Mouse (Mus musculus) heart, embryonic 12.5 days (tissue): ENCODE data around the gene Tom1l2. TPM values are rescaled to one million over a fixed set of nuclear protein-coding genes. Genes with fewer than 3 reads are reported as not detected.
A peak's percentile ranks its signal among the peaks of the same experiment; 100 is the strongest.

Source experiments
- ATAC-seq: fragments of 200-750 bp; cut with Nextera tagmentation; 2 replicates; pipeline ENCODE4 v1.8.0; 2017; ENCODE audit warnings: moderate TSS enrichment, moderate library complexity; ENCODE audit not compliant: insufficient number of reproducible peaks, low FRiP score
- H3K27ac ChIP-seq: fragments of 300-500 bp; sonication (generic); 2 replicates; pipeline ENCODE4 v1.5.1; 2016; ENCODE audit warnings: mild to moderate bottlenecking, moderate library complexity; ENCODE audit not compliant: poor library complexity, severe bottlenecking
- H3K27me3 ChIP-seq: fragments of 300-500 bp; sonication (generic); replicated peaks from 2 replicates; pipeline ENCODE4 v1.6.1; 2016; ENCODE audit warnings: mild to moderate bottlenecking, moderate library complexity
- H3K36me3 ChIP-seq: fragments of 300-500 bp; sonication (generic); 2 replicates; pipeline ENCODE4 v1.6.1; 2016; ENCODE audit warnings: mild to moderate bottlenecking, moderate library complexity
- H3K4me1 ChIP-seq: fragments of 300-500 bp; sonication (generic); replicated peaks from 2 replicates; pipeline ENCODE4 v1.6.1; 2016; ENCODE audit warnings: mild to moderate bottlenecking
- H3K4me2 ChIP-seq: fragments of 300-500 bp; sonication (generic); 2 replicates; pipeline ENCODE4 v1.6.1; 2016; ENCODE audit warnings: mild to moderate bottlenecking, moderate library complexity
- H3K4me3 ChIP-seq: fragments of 300-500 bp; sonication (generic); 2 replicates; pipeline ENCODE4 v1.5.1; 2016; ENCODE audit warnings: mild to moderate bottlenecking
- H3K9ac ChIP-seq: fragments of 300-500 bp; sonication (generic); 2 replicates; pipeline ENCODE4 v1.6.1; 2016; ENCODE audit warnings: mild to moderate bottlenecking, moderate library complexity
- H3K9me3 ChIP-seq: fragments of 300-500 bp; sonication (generic); replicated peaks from 2 replicates; pipeline ENCODE4 v1.6.1; 2016; ENCODE audit warnings: mild to moderate bottlenecking, moderate library complexity
- WGBS: fragments of 180-500 bp; shearing (Covaris S2); methylation state at CpG from one replicate; pipeline ENCODE4 v1.1.7; 2016; 5-methylcytosine and 5-hydroxymethylcytosine counted together
- polyA plus RNA-seq: library from polyadenylated mRNA; unstranded; fragments of >200 nt; fragmentation: Nextera tagmentation; extraction: Ambion mirVana; gene quantifications from 2 replicates; pipeline ENCODE4 v1.2.1, GENCODE M21; 2016

Gene Tom1l2
- polyA plus RNA-seq, 1 experiment from 2014 or later: 32.1 TPM

DNA sequence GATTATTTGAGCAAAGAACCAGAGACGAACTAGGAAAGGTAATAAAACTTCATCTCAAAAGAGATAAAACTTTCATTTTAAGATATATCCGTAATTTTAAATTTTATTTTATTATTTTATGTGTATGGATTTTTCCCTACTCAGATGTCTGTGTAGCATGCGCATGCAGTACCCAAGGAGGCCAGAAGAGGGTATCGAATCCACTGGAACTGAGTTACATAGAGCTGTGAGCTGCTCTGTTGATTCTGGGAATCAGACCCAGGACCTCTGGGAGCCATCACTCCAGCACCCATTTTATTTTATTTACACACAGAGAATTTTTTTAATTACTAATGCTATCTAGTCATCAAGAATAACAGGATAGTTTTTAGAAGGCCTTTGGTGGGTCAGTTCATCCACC, 45.9 kb downstream of the Tom1l2 start:
- H3K27me3 ChIP-seq: no peaks in the 10 kb centered on the region
- no peak overlapping the region for H3K4me3 ChIP-seq
- H3K4me1 ChIP-seq: peaks cover 45% of the 10 kb centered on the region
- H3K36me3 ChIP-seq: no peaks in the 10 kb centered on the region; the same call in 1 of the 2 replicates
- no peak overlapping the region for H3K27ac ChIP-seq
- ATAC-seq: no peak
- no peak overlapping the region for H3K4me2 ChIP-seq
- WGBS: 67% methylated on average over 4 of the region's 4 CpGs
- H3K9ac ChIP-seq: no peak overlapping the region
- H3K9me3 ChIP-seq: 0 out of 2 replicates have a peak, but pooled peaks cover 4% of the 10 kb centered on the region

DNA sequence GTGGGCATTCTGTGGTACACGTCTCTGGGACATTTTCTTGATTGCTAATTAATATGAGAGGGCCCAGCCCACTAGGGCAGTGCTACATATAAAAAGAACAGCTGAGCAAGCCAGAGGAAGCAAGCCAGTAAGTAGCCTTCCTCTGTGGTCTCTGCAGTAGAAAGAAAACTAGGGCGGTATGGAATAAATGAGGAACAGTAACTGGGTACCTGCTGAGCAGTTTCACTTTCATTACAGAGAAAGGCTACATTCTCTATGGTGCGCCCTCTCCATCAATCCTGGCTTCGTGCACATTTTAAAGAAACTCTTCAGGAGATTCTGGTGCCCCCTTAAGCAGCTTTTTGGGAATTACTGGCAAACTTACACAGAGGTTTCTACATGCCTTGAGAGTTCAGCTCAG, 47.1 kb downstream of the Tom1l2 start:
- Histone ChIP-seq H3K4me3 (no peak overlapping the region), H3K9me3 (0 out of 2 replicates have a peak, but pooled peaks cover 4% of the 10 kb centered on the region), H3K4me1 (peaks cover 42% of the 10 kb centered on the region), H3K27me3 (no peaks in the 10 kb centered on the region), H3K9ac (no peak overlapping the region), H3K36me3 (no peaks in the 10 kb centered on the region; the same call in 1 of the 2 replicates), H3K27ac (no peak overlapping the region), H3K4me2 (no peak overlapping the region)
- no peak for ATAC-seq
- 65% methylated on average over 4 of the region's 4 CpGs for WGBS

DNA sequence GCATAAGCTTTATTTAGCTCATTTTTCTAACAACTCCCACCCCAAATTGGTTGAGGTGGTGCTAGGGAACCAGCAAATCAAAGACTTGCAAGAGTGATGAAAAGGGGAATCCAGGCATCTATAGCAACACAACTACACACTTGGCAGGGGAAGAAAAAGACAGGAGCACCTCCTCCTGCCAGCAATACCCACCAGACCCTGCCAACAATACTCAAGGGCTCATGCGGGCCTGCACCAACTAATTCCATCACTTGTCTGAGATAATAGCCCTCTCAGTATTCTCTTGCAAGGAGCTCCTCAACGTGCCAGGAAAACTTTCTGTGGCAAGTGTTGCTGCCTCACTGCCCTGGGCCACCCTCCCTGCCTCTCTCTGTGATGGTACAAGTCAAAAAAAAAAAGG, 49.2 kb downstream of the Tom1l2 start:
- Histone ChIP-seq H3K9ac (no peak overlapping the region), H3K9me3 (0 out of 2 replicates have a peak, but pooled peaks cover 4% of the 10 kb centered on the region), H3K4me1 (peaks cover 36% of the 10 kb centered on the region), H3K36me3 (no peaks in the 10 kb centered on the region; the same call in 1 of the 2 replicates), H3K27me3 (no peaks in the 10 kb centered on the region), H3K27ac (no peak overlapping the region), H3K4me3 (no peak overlapping the region), H3K4me2 (no peak overlapping the region)
- WGBS: 69% methylated on average over 2 of the region's 2 CpGs
- no peak for ATAC-seq

DNA sequence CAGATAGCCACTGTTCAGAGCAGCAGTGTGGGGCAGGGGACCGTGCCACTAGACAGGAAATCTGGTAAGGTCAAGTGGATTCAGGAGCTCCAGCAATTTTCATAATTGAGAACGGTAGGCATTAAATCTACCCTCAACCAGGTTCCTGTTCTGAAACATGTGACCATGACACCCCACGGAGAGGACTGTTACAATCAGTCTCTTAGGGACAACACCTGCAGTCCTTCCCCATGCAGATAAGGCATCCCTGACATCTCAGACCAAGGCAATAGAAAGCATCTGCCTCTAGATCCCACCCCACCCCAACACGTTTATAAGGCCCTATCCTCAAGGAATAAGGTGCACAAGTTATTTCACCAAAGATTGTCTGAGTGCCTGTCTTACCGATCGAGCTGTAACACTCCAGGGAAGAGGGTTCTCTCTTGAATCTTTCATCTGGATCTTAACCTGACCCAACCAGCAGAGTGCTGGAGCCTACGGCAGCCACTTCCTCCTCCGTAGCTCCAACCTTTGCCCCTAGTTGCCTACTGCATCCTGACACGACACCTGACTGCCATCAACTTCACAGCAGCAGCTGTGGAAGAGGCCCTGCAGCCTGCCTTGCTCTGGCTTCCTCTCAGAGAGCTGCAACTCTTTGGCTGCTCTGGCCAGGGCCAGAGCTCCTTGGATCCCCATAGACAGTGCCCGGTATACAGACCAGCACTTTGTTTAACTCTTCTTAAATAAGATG, 50.2 kb downstream of the Tom1l2 start:
- 62% methylated on average over 10 of the region's 10 CpGs for WGBS
- H3K9me3 ChIP-seq: 0 out of 2 replicates have a peak, but pooled peaks cover 3% of the 10 kb centered on the region
- no peak overlapping the region for H3K4me2 ChIP-seq
- H3K27me3 ChIP-seq: no peaks in the 10 kb centered on the region
- peak overlapping the region; percentile 60; the same call in 1 of the 2 replicates for H3K27ac ChIP-seq
- ATAC-seq: no peak
- no peak overlapping the region for H3K4me3 ChIP-seq
- H3K9ac ChIP-seq: peak overlapping the region; percentile 44; the same call in 1 of the 2 replicates
- H3K4me1 ChIP-seq: peaks cover 26% of the 10 kb centered on the region
- no peaks in the 10 kb centered on the region; the same call in 1 of the 2 replicates for H3K36me3 ChIP-seq

DNA sequence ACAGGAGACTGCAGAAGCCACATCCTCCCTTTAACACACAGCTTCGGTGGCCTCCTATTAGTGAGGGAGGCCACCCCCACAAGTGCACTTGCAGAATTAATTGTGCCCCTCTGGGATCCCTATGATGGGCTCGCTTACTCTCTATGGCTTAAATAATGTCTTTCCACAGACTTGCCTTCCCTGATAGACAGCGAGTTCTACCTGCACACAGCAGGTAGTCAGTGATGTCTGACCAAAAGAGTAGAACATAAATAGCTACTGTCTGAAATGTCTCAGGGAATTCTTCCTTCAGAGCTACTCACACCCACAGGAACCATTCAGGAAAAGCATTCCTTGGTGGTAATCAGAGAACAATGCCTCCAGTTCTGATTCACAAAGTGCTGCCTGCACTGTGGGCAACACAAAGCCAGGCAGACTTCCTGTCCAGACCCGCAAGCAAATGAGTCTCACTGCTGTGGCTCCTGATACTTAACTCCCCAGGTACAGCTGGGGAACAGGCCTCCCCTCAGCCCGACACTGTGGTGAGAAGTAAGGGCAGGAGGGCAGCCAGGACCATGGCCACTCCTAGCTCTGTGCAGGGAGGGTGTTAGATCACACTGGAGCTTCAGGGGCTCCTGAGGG, 51.0 kb downstream of the Tom1l2 start:
- H3K27me3 ChIP-seq: no peaks in the 10 kb centered on the region

DNA sequence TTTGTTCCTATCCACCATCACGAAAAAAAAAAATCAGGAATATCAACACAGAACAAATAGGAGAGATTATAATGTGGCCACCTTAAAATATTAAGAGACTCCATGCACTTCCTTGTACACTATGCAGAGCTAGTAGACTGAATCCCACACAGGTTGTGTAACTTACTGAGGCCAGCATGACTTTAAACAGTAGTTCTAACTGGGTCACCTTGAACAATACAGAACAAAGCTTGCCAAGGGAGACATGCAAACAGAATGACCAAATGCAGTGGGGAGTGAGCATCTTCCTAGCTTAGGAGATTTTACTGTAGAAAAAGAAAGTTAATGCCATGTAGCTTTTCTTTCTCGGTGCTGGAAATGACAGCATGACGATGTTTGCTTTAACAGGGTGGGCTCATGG, 52.4 kb downstream of the Tom1l2 start:
- no peak for ATAC-seq
- 83% methylated on average over 3 of the region's 3 CpGs for WGBS
- no peak overlapping the region for H3K27ac ChIP-seq

More for the DNA sequence above, 51.0 kb downstream of the Tom1l2 start:
- no peak overlapping the region for H3K4me2 ChIP-seq
- peak overlapping the region; percentile 44 for H3K9ac ChIP-seq
- no peak overlapping the region for H3K4me3 ChIP-seq
- 52% methylated on average over 5 of the region's 5 CpGs for WGBS
- H3K9me3 ChIP-seq: no peaks in the 10 kb centered on the region
- H3K27ac ChIP-seq: peak overlapping the region; percentile 60
- 0 out of 2 replicates have a peak, but pooled peaks have one; percentile 18 for ATAC-seq
- H3K36me3 ChIP-seq: no peaks in the 10 kb centered on the region
- peaks cover 22% of the 10 kb centered on the region for H3K4me1 ChIP-seq

DNA sequence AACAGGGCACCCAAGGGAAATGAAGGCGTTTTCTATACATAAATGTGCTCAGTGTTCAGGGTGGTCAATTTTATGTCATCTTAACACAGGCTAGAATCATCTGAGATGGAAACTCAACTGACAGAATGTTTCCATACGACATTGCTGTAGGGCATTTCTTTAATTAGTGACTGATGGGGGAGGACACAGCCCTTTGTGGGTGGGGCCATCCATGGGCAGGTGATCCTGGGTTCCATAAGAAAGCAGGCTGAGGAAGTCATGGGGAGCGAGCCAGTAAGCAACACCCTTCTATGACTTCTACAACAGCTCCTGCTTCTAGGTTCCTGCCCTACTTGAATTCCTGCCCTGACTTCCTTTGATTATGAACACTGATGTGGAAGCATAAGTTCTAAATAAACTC, 54.9 kb downstream of the Tom1l2 start:
- WGBS: 81% methylated on average over 3 of the region's 3 CpGs
- no peaks in the 10 kb centered on the region for H3K27me3 ChIP-seq
- no peak for ATAC-seq
- H3K27ac ChIP-seq: no peak overlapping the region
- no peaks in the 10 kb centered on the region for H3K36me3 ChIP-seq
- no peaks in the 10 kb centered on the region for H3K9me3 ChIP-seq
- no peak overlapping the region for H3K9ac ChIP-seq
- no peak overlapping the region for H3K4me3 ChIP-seq
- H3K4me1 ChIP-seq: peaks cover 42% of the 10 kb centered on the region
- no peak overlapping the region for H3K4me2 ChIP-seq

More for the DNA sequence above, 52.4 kb downstream of the Tom1l2 start:
- H3K36me3 ChIP-seq: no peaks in the 10 kb centered on the region
- no peaks in the 10 kb centered on the region for H3K27me3 ChIP-seq
- peaks cover 25% of the 10 kb centered on the region for H3K4me1 ChIP-seq
- H3K9ac ChIP-seq: no peak overlapping the region
- no peak overlapping the region for H3K4me2 ChIP-seq
- no peaks in the 10 kb centered on the region for H3K9me3 ChIP-seq
- H3K4me3 ChIP-seq: no peak overlapping the region

DNA sequence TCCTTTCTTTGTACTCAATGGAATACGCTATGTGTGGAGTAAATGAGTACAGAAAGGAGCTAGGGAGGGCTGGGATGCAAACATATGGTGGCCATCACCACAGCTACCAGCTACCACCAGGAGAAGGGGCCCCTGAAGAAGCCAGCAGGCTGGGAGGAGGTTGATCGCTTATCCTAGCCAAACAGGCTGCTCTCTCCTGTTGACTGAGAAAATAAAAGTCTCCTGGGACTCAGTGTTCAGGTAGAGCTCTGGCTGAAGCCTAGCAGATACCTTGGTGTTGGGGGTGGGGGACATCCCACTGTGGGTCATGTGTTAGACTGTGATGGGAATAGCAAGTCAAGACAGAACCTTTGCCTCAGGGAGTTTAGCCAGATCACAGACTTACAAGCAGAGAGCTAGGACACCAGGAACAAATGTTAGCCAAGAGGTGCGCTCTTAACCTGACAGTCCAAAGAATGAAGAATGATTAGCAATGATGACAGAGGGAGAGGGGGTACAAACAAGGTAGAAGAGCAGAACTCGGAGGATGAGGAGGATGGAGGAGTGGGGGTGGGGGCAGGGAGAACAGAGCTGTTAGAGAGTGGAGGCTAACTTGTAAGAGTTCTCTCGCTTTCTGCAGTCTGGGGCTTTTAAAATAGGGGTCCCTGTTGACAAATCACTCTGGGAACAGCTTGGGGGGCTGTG, 57.9 kb downstream of the Tom1l2 start:
- Histone ChIP-seq H3K4me3 (no peak overlapping the region), H3K27me3 (no peaks in the 10 kb centered on the region), H3K4me2 (no peak overlapping the region), H3K4me1 (peaks cover 36% of the 10 kb centered on the region), H3K27ac (no peak overlapping the region), H3K36me3 (no peaks in the 10 kb centered on the region), H3K9ac (no peak overlapping the region), H3K9me3 (no peaks in the 10 kb centered on the region)
- ATAC-seq: 0 out of 2 replicates have a peak, but pooled peaks have one; percentile 33
- WGBS: 54% methylated on average over 5 of the region's 5 CpGs

DNA sequence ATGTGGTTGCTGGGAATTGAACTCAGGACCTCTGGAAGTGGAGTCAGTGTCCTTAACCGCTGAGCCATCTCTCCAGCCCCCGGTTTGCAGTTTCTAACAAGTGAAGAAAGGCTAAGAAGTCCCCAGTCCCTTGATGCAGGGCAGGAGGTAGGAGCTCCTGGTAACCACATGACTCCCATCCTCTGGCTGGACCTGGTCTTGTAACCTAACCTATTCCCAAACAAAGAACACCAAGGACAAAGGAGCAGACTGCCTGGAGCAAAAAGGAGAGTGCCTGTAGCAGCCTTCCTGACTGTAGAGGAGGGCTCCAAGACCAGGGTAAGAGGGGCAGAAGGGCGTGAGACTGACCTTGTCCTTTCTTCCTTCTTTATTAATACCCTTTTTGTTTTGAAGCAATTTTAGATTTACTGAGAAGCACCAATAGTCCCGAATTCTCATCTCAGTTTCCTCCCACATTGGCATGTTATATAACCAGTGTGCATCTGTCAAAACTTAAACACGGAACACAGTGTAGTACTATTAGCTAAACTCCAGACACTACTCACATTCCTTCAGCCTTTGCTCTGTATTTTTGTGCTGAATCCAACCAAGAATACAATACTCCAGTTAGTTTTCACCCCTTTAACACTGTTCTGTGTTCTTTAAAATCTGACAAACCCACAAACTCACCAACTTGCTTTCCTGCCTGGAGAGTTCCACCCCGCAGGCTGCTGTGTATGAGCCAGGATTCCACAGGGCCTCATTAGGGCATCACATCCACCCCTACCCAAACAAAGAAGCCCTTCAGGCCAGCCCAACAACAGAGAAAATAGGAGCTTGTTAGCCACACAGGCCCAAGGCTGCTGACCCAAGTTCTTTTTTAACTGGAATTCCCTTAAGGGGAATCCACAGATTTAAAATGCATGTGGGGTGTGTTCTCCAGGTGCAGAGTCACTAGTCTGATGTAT, 58.7 kb downstream of the Tom1l2 start:
- H3K27me3 ChIP-seq: no peaks in the 10 kb centered on the region
- no peak overlapping the region for H3K4me3 ChIP-seq
- H3K36me3 ChIP-seq: no peaks in the 10 kb centered on the region
- no peak overlapping the region for H3K9ac ChIP-seq
- no peaks in the 10 kb centered on the region for H3K9me3 ChIP-seq
- no peak overlapping the region for H3K4me2 ChIP-seq
- H3K27ac ChIP-seq: no peak overlapping the region
- 77% methylated on average over 6 of the region's 6 CpGs for WGBS
- H3K4me1 ChIP-seq: peaks cover 36% of the 10 kb centered on the region
- no peak for ATAC-seq

DNA sequence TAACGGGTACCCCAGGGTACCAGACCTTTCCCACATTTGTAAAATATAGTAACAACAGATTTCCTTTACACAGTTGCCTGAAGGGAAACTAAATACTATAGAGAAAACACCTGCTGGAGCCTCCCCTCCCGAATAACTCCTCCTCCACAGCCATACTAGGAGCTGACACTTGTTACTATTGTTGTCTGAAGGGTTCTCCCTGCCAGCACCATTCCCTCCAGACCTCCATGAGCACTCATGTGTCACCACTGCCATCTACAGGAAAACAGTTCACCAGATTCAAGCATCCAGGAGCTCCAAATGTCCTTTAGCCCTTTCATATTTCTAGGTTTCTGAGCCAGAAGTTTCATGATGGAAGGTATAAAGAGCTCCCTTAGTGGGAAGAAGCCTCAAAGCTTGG, 60.0 kb downstream of the Tom1l2 start:
- Histone ChIP-seq H3K27ac (no peak overlapping the region), H3K27me3 (no peaks in the 10 kb centered on the region), H3K9ac (no peak overlapping the region), H3K4me1 (peaks cover 39% of the 10 kb centered on the region), H3K4me2 (no peak overlapping the region), H3K9me3 (no peaks in the 10 kb centered on the region), H3K36me3 (no peaks in the 10 kb centered on the region), H3K4me3 (no peak overlapping the region)
- 47% methylated on average over 2 of the region's 2 CpGs for WGBS
- peak; percentile 79 for ATAC-seq
